Mouse (Mus musculus): ENCODE measurements around the gene Trim6. TPM values are rescaled to one million over a fixed set of nuclear protein-coding genes. Genes with fewer than 3 reads are reported as not detected.
"Not testable (repeated sequence)": the region's sequence is repeated elsewhere in the genome, so short reads cannot be mapped to it uniquely, and the experiment has no call there.

Trim6 gene
- polyA plus RNA-seq, 1 experiment from 2014 or later: 3.5 TPM

DNA sequence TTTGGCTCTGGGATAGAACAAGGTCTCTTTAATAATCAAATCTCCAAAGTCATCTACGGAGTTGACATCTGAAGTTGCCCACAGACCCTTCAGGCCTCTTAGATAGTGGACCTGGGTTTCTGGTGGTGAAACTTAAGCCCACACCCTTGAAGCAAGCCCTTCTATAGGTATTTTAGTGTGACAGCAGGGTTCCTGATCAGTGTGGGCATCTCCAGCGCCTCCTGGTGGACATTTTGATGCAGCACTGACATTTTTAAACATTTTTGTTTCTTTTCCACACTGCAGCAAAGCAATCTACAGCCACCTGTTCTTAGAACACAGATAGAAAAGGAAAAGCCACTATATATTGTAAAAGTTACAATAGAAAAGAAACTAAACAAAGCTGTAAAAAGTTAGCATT is 12.6 kb downstream of the Trim6 start:
- Histone ChIP-seq H3K9me3 (no peaks in the 10 kb centered on the region), H3K4me3 (no peak overlapping the region), H3K27ac (no peak overlapping the region), H3K36me3 (no peaks in the 10 kb centered on the region), H3K4me1 (replicated peaks) (no peaks in the 10 kb centered on the region), H3K27me3 (ENCODE audit: insufficient read depth, poor library complexity, severe bottlenecking) (no peaks in the 10 kb centered on the region)
- WGBS: 32% methylated on average over 2 of the region's 2 CpGs
- DNase-seq (ENCODE audit: low spot score): peak; percentile 19

- Histone ChIP-seq H3K27ac (no peak overlapping the region), H3K4me1 (replicated peaks) (peaks cover 7% of the 10 kb centered on the region; the same call in 1 of the 2 replicates), H3K4me3 (no peak overlapping the region), H3K9me3 (no peaks in the 10 kb centered on the region), H3K36me3 (no peaks in the 10 kb centered on the region), H3K27me3 (ENCODE audit: insufficient read depth, poor library complexity, severe bottlenecking) (no peaks in the 10 kb centered on the region)
- no peak for DNase-seq (ENCODE audit: low spot score)
Measured at GRCm38 (mm10) chr7:104240857-104241256, 22.3 kb downstream of the Trim6 start.

GRCm38 (mm10) chr7:104243616-104244015 is 25.0 kb downstream of the Trim6 start:
- Histone ChIP-seq H3K36me3 (no peaks in the 10 kb centered on the region), H3K4me1 (replicated peaks) (peaks cover 7% of the 10 kb centered on the region; the same call in 1 of the 2 replicates), H3K9me3 (no peaks in the 10 kb centered on the region), H3K27me3 (ENCODE audit: insufficient read depth, poor library complexity, severe bottlenecking) (no peaks in the 10 kb centered on the region), H3K27ac (no peak overlapping the region), H3K4me3 (no peak overlapping the region)
- no peak for DNase-seq (ENCODE audit: low spot score)
- WGBS: 68% methylated on average over 1 of the region's 1 CpGs

DNA sequence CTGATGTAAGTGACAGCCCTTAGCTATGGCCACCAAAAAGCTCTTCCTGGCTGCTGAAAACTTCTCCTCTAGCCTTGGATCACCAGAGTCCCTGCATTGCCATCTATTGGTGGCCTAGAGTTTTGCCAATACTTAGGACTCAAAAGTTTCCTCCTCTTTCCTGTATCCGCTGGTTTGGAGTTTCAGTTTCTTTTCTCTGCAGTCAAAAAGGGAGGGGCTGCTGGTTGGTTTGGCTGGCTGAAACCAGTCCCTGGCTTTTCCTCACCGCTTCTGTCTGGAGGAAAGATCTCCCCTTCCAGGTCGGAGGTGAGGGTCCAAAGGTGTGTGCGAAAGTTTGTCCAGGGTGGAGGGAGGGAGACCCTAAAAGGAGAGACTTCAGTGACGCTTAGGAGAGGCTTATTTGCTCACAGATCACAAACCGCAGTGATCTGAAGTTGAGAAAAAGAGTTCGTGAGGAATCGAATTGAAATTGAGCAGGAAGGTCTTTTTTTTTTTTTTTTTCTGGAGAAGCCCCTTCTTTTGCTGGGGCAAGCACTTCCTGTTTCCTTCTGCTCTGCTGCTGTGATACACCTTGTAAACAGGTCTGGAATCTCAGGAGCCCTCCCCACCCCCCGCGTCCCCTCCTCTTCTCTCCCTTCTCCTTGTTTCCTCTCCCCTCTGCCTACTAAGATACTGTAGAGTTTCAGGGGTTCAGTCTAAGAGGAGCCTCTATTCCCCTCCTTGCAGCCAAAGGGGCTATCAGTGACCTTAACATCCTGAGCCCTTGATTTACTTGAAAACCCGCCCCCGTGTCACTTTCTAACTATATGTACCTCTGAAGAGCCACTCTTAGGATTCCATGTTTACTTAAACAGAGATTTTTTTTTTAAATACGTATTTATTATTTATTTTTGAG is 25.9 kb downstream of the Trim6 start, which contains the start of gene Trim34a:
TSS of gene Trim34a (plus strand) at position 171 of the 895 bp plus-strand sequence.
- Histone ChIP-seq H3K36me3 (no peaks in the 10 kb centered on the region), H3K9me3 (no peaks in the 10 kb centered on the region), H3K4me3 (peak within 1 kb of the TSS; percentile 49), H3K27ac (peak within 1 kb of the TSS; percentile 80), H3K27me3 (ENCODE audit: insufficient read depth, poor library complexity, severe bottlenecking) (no peaks in the 10 kb centered on the region), H3K4me1 (replicated peaks) (peaks cover 7% of the 10 kb centered on the region; the same call in 1 of the 2 replicates)
- 9% methylated on average over 13 of the region's 13 CpGs for WGBS
- peak; percentile 36 for DNase-seq (ENCODE audit: low spot score)

- H3K27ac ChIP-seq; DNase-seq (ENCODE audit: low spot score); H3K36me3 ChIP-seq; H3K9me3 ChIP-seq; H3K4me3 ChIP-seq; H3K27me3 ChIP-seq (ENCODE audit: insufficient read depth, poor library complexity, severe bottlenecking); H3K4me1 ChIP-seq (replicated peaks): not testable (repeated sequence)
- WGBS: 89% methylated on average over 4 of the region's 4 CpGs
Measured at GRCm38 (mm10) chr7:104260380-104260779, 41.8 kb downstream of the Trim6 start.

DNA sequence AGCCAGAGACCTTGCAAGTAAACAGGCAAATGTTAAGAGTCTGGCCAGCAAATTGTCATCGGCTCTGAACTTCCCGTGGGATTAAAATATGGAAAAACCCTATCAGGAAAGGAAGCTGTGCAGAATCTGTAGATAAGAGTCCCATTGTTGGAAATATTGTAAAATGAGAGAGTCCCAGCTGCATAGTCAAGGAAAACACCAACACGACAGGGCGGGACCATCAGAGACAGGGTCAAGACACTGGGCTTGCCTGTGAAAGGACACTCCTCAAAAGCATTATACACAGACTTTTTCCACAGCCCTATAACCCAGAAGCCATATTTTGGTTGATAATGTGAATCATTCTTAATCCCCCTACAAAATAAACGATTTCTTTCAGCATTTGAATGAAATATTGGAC is 46.7 kb downstream of the Trim6 start:
- not testable (repeated sequence) for H3K9me3 ChIP-seq; H3K27ac ChIP-seq; H3K36me3 ChIP-seq; DNase-seq (ENCODE audit: low spot score); H3K4me1 ChIP-seq (replicated peaks); H3K4me3 ChIP-seq; H3K27me3 ChIP-seq (ENCODE audit: insufficient read depth, poor library complexity, severe bottlenecking)
- WGBS: 93% methylated on average over 5 of the region's 5 CpGs

- H3K36me3 ChIP-seq; H3K27me3 ChIP-seq (ENCODE audit: insufficient read depth, poor library complexity, severe bottlenecking); H3K4me3 ChIP-seq; H3K9me3 ChIP-seq; H3K27ac ChIP-seq; DNase-seq (ENCODE audit: low spot score); H3K4me1 ChIP-seq (replicated peaks): not testable (repeated sequence)
- WGBS: 88% methylated on average over 3 of the region's 3 CpGs
Measured at GRCm38 (mm10) chr7:104279361-104279760, 60.8 kb downstream of the Trim6 start.

Other genes starting within 250 kb of the Trim6 start
- gene Olfr635, start 247.6 kb upstream of the Trim6 start, polyA plus RNA-seq (2016; fragmentation: Nextera tagmentation; extraction: Ambion mirVana): 0.03 TPM in 1 of 2 replicates, not detected in the other
- gene Olfr638, start 220.0 kb upstream of the Trim6 start, polyA plus RNA-seq (2016; fragmentation: Nextera tagmentation; extraction: Ambion mirVana): not detected in 2 replicates
- gene Olfr639, start 201.5 kb upstream of the Trim6 start, polyA plus RNA-seq (2016; fragmentation: Nextera tagmentation; extraction: Ambion mirVana): 0.02 TPM in 1 of 2 replicates, not detected in the other
- not detected in 2 replicates for gene Olfr640, start 193.2 kb upstream of the Trim6 start, polyA plus RNA-seq (2016; fragmentation: Nextera tagmentation; extraction: Ambion mirVana)
- gene Olfr641, start 183.3 kb upstream of the Trim6 start, polyA plus RNA-seq (2016; fragmentation: Nextera tagmentation; extraction: Ambion mirVana): not detected in 2 replicates
- not detected in 2 replicates for gene Olfr642, start 166.1 kb upstream of the Trim6 start, polyA plus RNA-seq (2016; fragmentation: Nextera tagmentation; extraction: Ambion mirVana)
- gene 4930516K23Rik, start 157.3 kb upstream of the Trim6 start, polyA plus RNA-seq (2016; fragmentation: Nextera tagmentation; extraction: Ambion mirVana): not detected in 2 replicates
- gene Olfr644, start 146.9 kb upstream of the Trim6 start, polyA plus RNA-seq (2016; fragmentation: Nextera tagmentation; extraction: Ambion mirVana): not detected in 2 replicates
- not detected in 2 replicates for gene Olfr645, start 133.3 kb upstream of the Trim6 start, polyA plus RNA-seq (2016; fragmentation: Nextera tagmentation; extraction: Ambion mirVana)
- not detected in 2 replicates for gene Olfr646, start 113.9 kb upstream of the Trim6 start, polyA plus RNA-seq (2016; fragmentation: Nextera tagmentation; extraction: Ambion mirVana)
- gene Ubqln5, start 89.0 kb upstream of the Trim6 start, polyA plus RNA-seq (2016; fragmentation: Nextera tagmentation; extraction: Ambion mirVana): not detected in 2 replicates
- not detected in 2 replicates for gene Olfr643, start 81.4 kb upstream of the Trim6 start, polyA plus RNA-seq (2016; fragmentation: Nextera tagmentation; extraction: Ambion mirVana)
- gene Ubqln3, start 75.5 kb upstream of the Trim6 start, polyA plus RNA-seq (2016; fragmentation: Nextera tagmentation; extraction: Ambion mirVana): not detected in 2 replicates
- gene Ubqlnl, start 68.2 kb upstream of the Trim6 start, polyA plus RNA-seq (2016; fragmentation: Nextera tagmentation; extraction: Ambion mirVana): not detected in 2 replicates
- gene Olfm5, start 54.0 kb upstream of the Trim6 start, polyA plus RNA-seq (2016; fragmentation: Nextera tagmentation; extraction: Ambion mirVana): not detected in 2 replicates
- 0.31 and 0.32 TPM in 2 replicates for gene Olfr648, start 35.4 kb upstream of the Trim6 start, polyA plus RNA-seq (2016; fragmentation: Nextera tagmentation; extraction: Ambion mirVana)
- not detected in 2 replicates for gene Olfr649, start 22.8 kb upstream of the Trim6 start, polyA plus RNA-seq (2016; fragmentation: Nextera tagmentation; extraction: Ambion mirVana)
- 0.85 TPM in 2 replicates for gene Trim34a, start 25.7 kb downstream of the Trim6 start, polyA plus RNA-seq (2016; fragmentation: Nextera tagmentation; extraction: Ambion mirVana)
- 0.13 TPM in 1 of 2 replicates, not detected in the other for gene Trim5, start 69.3 kb downstream of the Trim6 start, polyA plus RNA-seq (2016; fragmentation: Nextera tagmentation; extraction: Ambion mirVana)
- 1.6 and 2.4 TPM in 2 replicates for gene Trim12a, start 96.7 kb downstream of the Trim6 start, polyA plus RNA-seq (2016; fragmentation: Nextera tagmentation; extraction: Ambion mirVana)
- gene Trim34b, start 110.7 kb downstream of the Trim6 start, polyA plus RNA-seq (2016; fragmentation: Nextera tagmentation; extraction: Ambion mirVana): not detected in 2 replicates
- gene Trim12c, start 134.6 kb downstream of the Trim6 start, polyA plus RNA-seq (2016; fragmentation: Nextera tagmentation; extraction: Ambion mirVana): 0.51 and 0.67 TPM in 2 replicates
- not detected in 2 replicates for gene Trim30b, start 151.1 kb downstream of the Trim6 start, polyA plus RNA-seq (2016; fragmentation: Nextera tagmentation; extraction: Ambion mirVana)
- 0.12 TPM in 1 of 2 replicates, not detected in the other for gene Trim30c, start 182.0 kb downstream of the Trim6 start, polyA plus RNA-seq (2016; fragmentation: Nextera tagmentation; extraction: Ambion mirVana)
- gene Trim30a, start 246.4 kb downstream of the Trim6 start, polyA plus RNA-seq (2016; fragmentation: Nextera tagmentation; extraction: Ambion mirVana): 0.26 and 0.56 TPM in 2 replicates

All from hindbrain, embryonic 10.5 days (tissue).